Comparison of ENCODE assay signal across 26 mouse cellular contexts in genomic region chr14:43918214-43918613, GRCm38 (mm10). TPM values are rescaled to one million over a fixed set of nuclear protein-coding genes. Genes with fewer than 3 reads are reported as not detected.
DNase-seq lines count a peak whose midpoint lies in the region; ATAC-seq and TF ChIP-seq lines count a peak whose summit lies in the region.
"Not testable (repeated sequence)": the region's sequence is repeated elsewhere in the genome, so short reads cannot be mapped to it uniquely, and the experiment has no call there.
"Had no signal": no experiment of that assay in that cellular context is flagged by ENCODE, and none has a peak within 500 bp of the region (broad histone marks: within the 10 kb centered on the region; RNA-seq: fewer than 3 reads in every experiment).

No protein-coding gene starts in this region.

- ATAC-seq in liver, postnatal 0 days: not testable (repeated sequence)
- ATAC-seq in megakaryocyte progenitor cell, adult 5-6 weeks (replicated peaks; ENCODE audit: poor library complexity): peak; percentile 85

- H3K4me3 ChIP-seq in C2C12 (ENCODE audit: insufficient read depth, poor library complexity, severe bottlenecking); liver, postnatal 0 days (ENCODE audit: low read depth, low read length): not testable (repeated sequence)

- H3K27me3 ChIP-seq in C2C12 (ENCODE audit: control insufficient read depth, insufficient read depth, insufficient read length); liver, postnatal 0 days (ENCODE audit: insufficient read depth, low read length): not testable (repeated sequence)

- H3K9me3 ChIP-seq in liver, postnatal 0 days (ENCODE audit: low read length): not testable (repeated sequence)

- not testable (repeated sequence) for H3K79me3 ChIP-seq in C2C12 (ENCODE audit: low read depth)

- H3ac ChIP-seq in C2C12 (ENCODE audit: control insufficient read depth, insufficient read length, low read depth): not testable (repeated sequence)

- not testable (repeated sequence) for H3K4me2 ChIP-seq in liver, postnatal 0 days (ENCODE audit: low read depth, low read length)

- TF ChIP-seq EP300 in liver, postnatal 0 days (IDR thresholded peaks at IDR 0.05; ENCODE audit: low read depth): not testable (repeated sequence)

- not testable (repeated sequence) for H3K4me1 ChIP-seq in liver, postnatal 0 days (ENCODE audit: insufficient read depth)

- H3K27ac ChIP-seq in liver, postnatal 0 days (ENCODE audit: low read depth): not testable (repeated sequence)

- peak; percentile 5 to 37 for DNase-seq in adrenal gland, adult (ENCODE audit: inconsistent age in 2 of 2, low spot score in 1 of 2)
- DNase-seq in adrenal gland, postnatal 14 days: peak; percentile 7
- peak; percentile 44 for DNase-seq in fibroblast of lung, adult 2 months (ENCODE audit: low read depth)
- peak; percentile 12 for DNase-seq in liver, postnatal 0 days
- DNase-seq in lung, postnatal 36 days: peak; percentile 34

- not testable (repeated sequence) for H3K79me2 ChIP-seq in C2C12 (ENCODE audit: control insufficient read depth, insufficient read depth)

- not testable (repeated sequence) for TF ChIP-seq CTCF in C2C12 (IDR thresholded peaks at IDR 0.05; ENCODE audit: control insufficient read depth, insufficient read depth, insufficient read length); liver, postnatal 0 days (IDR thresholded peaks at IDR 0.05; ENCODE audit: low read depth)

- not testable (repeated sequence) for H3K9ac ChIP-seq in liver, postnatal 0 days (replicated peaks)

- not testable (repeated sequence) for H3K36me3 ChIP-seq in C2C12 (ENCODE audit: control insufficient read depth, insufficient read depth); liver, postnatal 0 days (replicated peaks; ENCODE audit: insufficient read depth, low read length)

TF ChIP-seq in C2C12, 6 proteins besides CTCF, POLR2A, EP300 and RAD21:
- TF ChIP-seq USF1 (IDR thresholded peaks at IDR 0.05; ENCODE audit: low read depth): peak; percentile 38

RNA-seq across cellular contexts. Expression of gene Ear10, which starts 5.1 kb away (rescaled TPM):
- not detected for polyA plus RNA-seq in C2C12 (2012; fragmentation: generic; extraction: Trizol)
- not detected in 2 replicates for total RNA-seq in adrenal gland, postnatal 14 days (2021)
- polyA plus RNA-seq in liver, postnatal 0 days (2015; fragmentation: Nextera tagmentation; extraction: Ambion mirVana): not detected in 2 replicates
- total RNA-seq in megakaryocyte progenitor cell, adult 5-6 weeks (2015): not detected in 2 replicates
- not detected in 2 replicates for total RNA-seq in megakaryocyte progenitor cell, adult 5-6 weeks (2017)
- total RNA-seq: adrenal gland, postnatal 36 days; ES-E14; gastrocnemius, adult 8-10 months; gastrocnemius, postnatal 25 days; heart, adult 2 months; heart, postnatal 14 days; heart, postnatal 4 days had no signal
- polyA plus RNA-seq: embryonic facial prominence, embryonic 12.5 days; embryonic facial prominence, embryonic 15.5 days; forebrain, embryonic 12.5 days; forebrain, embryonic 15.5 days; gonadal fat pad, adult 2 months; heart, adult 2 months; heart, embryonic 10.5 days; heart, embryonic 13.5 days; heart, embryonic 16.5 days; hindbrain, embryonic 12.5 days; hindbrain, embryonic 15.5 days; intestine, embryonic 14.5 days; intestine, postnatal 0 days had no signal

RNA-seq across cellular contexts. Expression of gene Gm8113, which starts 7.0 kb away (rescaled TPM):
- 1.2 TPM for polyA plus RNA-seq in C2C12 (2012; fragmentation: generic; extraction: Trizol)
- total RNA-seq in adrenal gland, postnatal 14 days (2021): 2.7 and 2.9 TPM in 2 replicates
- polyA plus RNA-seq in liver, postnatal 0 days (2015; fragmentation: Nextera tagmentation; extraction: Ambion mirVana): 2.7 TPM in 2 replicates
- 6.4 and 7.1 TPM in 2 replicates for total RNA-seq in megakaryocyte progenitor cell, adult 5-6 weeks (2015)
- 4.0 and 5.6 TPM in 2 replicates for total RNA-seq in megakaryocyte progenitor cell, adult 5-6 weeks (2017)

RNA-seq across cellular contexts. Expression of gene Ang5, which starts 38.7 kb away (rescaled TPM):
- not detected for polyA plus RNA-seq in C2C12 (2012; fragmentation: generic; extraction: Trizol)
- not detected in 2 replicates for total RNA-seq in adrenal gland, postnatal 14 days (2021)
- polyA plus RNA-seq in liver, postnatal 0 days (2015; fragmentation: Nextera tagmentation; extraction: Ambion mirVana): not detected in 2 replicates
- not detected in 2 replicates for total RNA-seq in megakaryocyte progenitor cell, adult 5-6 weeks (2015)
- not detected in 2 replicates for total RNA-seq in megakaryocyte progenitor cell, adult 5-6 weeks (2017)
- total RNA-seq: adrenal gland, postnatal 36 days; ES-E14; gastrocnemius, adult 8-10 months; gastrocnemius, postnatal 25 days; heart, adult 2 months; heart, postnatal 14 days; heart, postnatal 4 days had no signal
- polyA plus RNA-seq: embryonic facial prominence, embryonic 12.5 days; embryonic facial prominence, embryonic 15.5 days; forebrain, embryonic 12.5 days; forebrain, embryonic 15.5 days; gonadal fat pad, adult 2 months; heart, adult 2 months; heart, embryonic 10.5 days; heart, embryonic 13.5 days; heart, embryonic 16.5 days; hindbrain, embryonic 12.5 days; hindbrain, embryonic 15.5 days; intestine, embryonic 14.5 days; intestine, postnatal 0 days had no signal

RNA-seq across cellular contexts. Expression of gene Ear1, which starts 42.9 kb away (rescaled TPM):
- polyA plus RNA-seq in C2C12 (2012; fragmentation: generic; extraction: Trizol): not detected
- 1.4 TPM in 1 of 2 replicates, not detected in the other for total RNA-seq in adrenal gland, postnatal 14 days (2021)
- polyA plus RNA-seq in liver, postnatal 0 days (2015; fragmentation: Nextera tagmentation; extraction: Ambion mirVana): 2.6 and 5.0 TPM in 2 replicates
- 13.2 and 15.2 TPM in 2 replicates for total RNA-seq in megakaryocyte progenitor cell, adult 5-6 weeks (2015)
- total RNA-seq in megakaryocyte progenitor cell, adult 5-6 weeks (2017): 10.0 and 21.5 TPM in 2 replicates
- total RNA-seq: adrenal gland, postnatal 36 days; ES-E14; gastrocnemius, adult 8-10 months; gastrocnemius, postnatal 25 days; heart, adult 2 months; heart, postnatal 14 days; heart, postnatal 4 days had no signal
- polyA plus RNA-seq: embryonic facial prominence, embryonic 12.5 days; forebrain, embryonic 12.5 days; forebrain, embryonic 15.5 days; heart, adult 2 months; heart, embryonic 10.5 days; heart, embryonic 13.5 days; hindbrain, embryonic 12.5 days; hindbrain, embryonic 15.5 days; intestine, embryonic 14.5 days; intestine, postnatal 0 days had no signal
